Comparison of ENCODE assay signal across 8 mouse cellular contexts in the genomic region with DNA sequence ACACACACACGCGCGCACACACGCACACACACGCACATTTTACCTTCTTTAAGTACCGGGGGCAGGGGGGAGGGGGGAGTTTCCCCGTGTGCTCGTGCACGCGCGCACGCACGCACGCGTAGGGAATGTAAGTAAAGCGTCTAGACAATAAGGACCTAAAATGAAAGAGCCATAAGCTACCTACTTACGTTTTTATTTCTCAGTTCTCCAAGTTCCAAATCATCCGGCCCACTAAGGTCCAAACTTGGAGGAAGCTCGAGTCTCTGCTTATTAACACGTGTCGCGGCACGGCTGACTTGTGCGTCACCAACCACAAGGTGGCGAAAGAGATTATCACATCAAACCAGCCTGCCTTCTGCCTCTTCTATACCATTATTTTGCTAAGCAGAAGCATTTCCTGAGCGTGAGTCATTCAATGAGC. TPM values are rescaled to one million over a fixed set of nuclear protein-coding genes. Genes with fewer than 3 reads are reported as not detected.
A peak's percentile ranks its signal among the peaks of the same experiment; 100 is the strongest.
DNase-seq lines count a peak whose midpoint lies in the region; ATAC-seq lines count a peak whose summit lies in the region.

No protein-coding gene starts in this region.

- no peaks in the 10 kb centered on the region; the same call in 1 of the 2 replicates for H3K27me3 ChIP-seq in hindbrain, embryonic 16.5 days (replicated peaks; ENCODE audit: control insufficient read depth, insufficient read depth, low read length)

- WGBS in hindbrain, embryonic 16.5 days, result 12% methylated on average over 26 of the region's 26 CpGs

- H3K36me3 ChIP-seq in hindbrain, embryonic 16.5 days (ENCODE audit: control insufficient read depth, insufficient read depth, low read length), result no peaks in the 10 kb centered on the region

- H3K27ac ChIP-seq in hindbrain, embryonic 16.5 days (ENCODE audit: low read depth, low read length), result no peak overlapping the region

- peak overlapping the region; percentile 55 for H3K9ac ChIP-seq in hindbrain, embryonic 16.5 days (ENCODE audit: low read depth, low read length)

- H3K4me3 ChIP-seq in hindbrain, embryonic 16.5 days (ENCODE audit: low read length), result peak overlapping the region; percentile 46

- DNase-seq in NIH3T3 (ENCODE audit: low read depth), result peak; percentile 87
- DNase-seq in cerebellum, postnatal 14 days, result peak; percentile 75 to 81
- peak; percentile 61 for DNase-seq in gastrocnemius, adult 18-20 months (ENCODE audit: low spot score)
- DNase-seq in left cerebral cortex, adult 11 months (ENCODE audit: low spot score), result peak; percentile 62
- DNase-seq in lung, postnatal 4 days, result peak; percentile 74 to 78
- DNase-seq in right cerebral cortex, adult 18-20 months, result peak; percentile 76
- peak; percentile 74 for DNase-seq in urinary bladder, postnatal 14 days (ENCODE audit: low spot score)

- peak; percentile 80 for ATAC-seq in hindbrain, embryonic 16.5 days

- no peaks in the 10 kb centered on the region for H3K4me1 ChIP-seq in hindbrain, embryonic 16.5 days (ENCODE audit: control insufficient read depth, insufficient read depth, low read depth, low read length)

- H3K4me2 ChIP-seq in hindbrain, embryonic 16.5 days (ENCODE audit: low read length), result peak overlapping the region; percentile 74

- H3K9me3 ChIP-seq in hindbrain, embryonic 16.5 days (ENCODE audit: control insufficient read depth, low read length), result no peaks in the 10 kb centered on the region

RNA-seq across cellular contexts. Expression of a gene that starts 47.1 kb away (rescaled TPM):
- total RNA-seq in gastrocnemius, adult 18-20 months (2021), result under 1 TPM; 0.16 to 0.33 TPM
- 1.6 and 1.9 TPM in 2 replicates for polyA plus RNA-seq in hindbrain, embryonic 16.5 days (2015; fragmentation: Nextera tagmentation; extraction: Ambion mirVana)
